ENCODE assay signal across 9 mouse cellular contexts in the genomic region with DNA sequence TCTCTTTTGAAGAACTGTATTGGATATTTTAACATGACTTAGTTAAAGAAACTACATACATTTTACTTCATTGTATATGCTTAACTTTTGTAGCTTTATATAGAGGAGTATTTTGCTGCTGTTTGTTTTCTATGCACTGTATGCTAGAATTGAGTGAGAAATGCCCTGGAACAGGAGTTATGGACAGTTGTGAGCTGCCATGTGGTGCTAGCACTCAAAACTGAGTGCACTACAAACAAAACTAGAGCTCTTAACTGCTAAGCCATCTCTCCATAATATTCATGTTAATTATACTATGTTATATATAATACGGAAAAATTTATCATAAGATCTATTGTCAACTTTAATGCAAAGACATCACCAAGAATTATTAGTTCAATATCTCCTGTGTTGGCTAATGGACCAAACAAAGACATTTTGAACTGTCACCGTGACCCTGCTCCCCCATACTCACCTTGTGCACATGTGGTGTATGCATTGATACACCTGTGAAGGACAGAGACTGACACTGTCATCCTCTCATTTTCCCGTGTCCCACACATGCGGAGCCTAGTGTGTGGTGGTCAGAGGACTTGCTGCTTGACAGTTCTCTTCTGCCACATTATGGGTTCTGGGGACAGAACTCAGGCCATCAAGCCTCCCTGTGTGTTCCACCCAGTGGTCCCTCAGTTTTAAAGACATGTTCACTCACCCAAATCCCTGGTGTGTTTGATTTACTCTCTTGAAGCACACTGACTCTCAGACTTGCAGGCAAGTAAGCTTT.
DNase-seq lines count a peak whose midpoint lies in the region; ATAC-seq lines count a peak whose summit lies in the region.
"Had no signal": no experiment of that assay in that cellular context is flagged by ENCODE, and none has a peak within 500 bp of the region (broad histone marks: within the 10 kb centered on the region; RNA-seq: fewer than 3 reads in every experiment).

No protein-coding gene starts in this region.

- no peak for DNase-seq in lung, adult 18-20 months
- DNase-seq in limb, embryonic 11.5 days (ENCODE audit: low spot score), result peak; percentile 42
- peak; percentile 18 for DNase-seq in splenic B cell, adult 2 months (ENCODE audit: low read depth, low spot score)
- DNase-seq in frontal cortex, postnatal 25 days (ENCODE audit: low spot score in 2 of 2), result no peak
- no peak for DNase-seq in lung, postnatal 4 days
- DNase-seq: right cerebral cortex, postnatal 4 days had no signal

- H3K9me3 ChIP-seq in forebrain, embryonic 12.5 days, result no peaks in the 10 kb centered on the region
- H3K9me3 ChIP-seq in forebrain, embryonic 16.5 days (ENCODE audit: control insufficient read depth, low read length), result no peaks in the 10 kb centered on the region
- H3K9me3 ChIP-seq in lung, embryonic 16.5 days (ENCODE audit: control insufficient read depth, low read length), result no peaks in the 10 kb centered on the region
- no peaks in the 10 kb centered on the region for H3K9me3 ChIP-seq in limb, embryonic 11.5 days (ENCODE audit: control insufficient read depth, low read length)

- no peak overlapping the region for H3K4me3 ChIP-seq in forebrain, embryonic 12.5 days (replicated peaks)
- no peak overlapping the region for H3K4me3 ChIP-seq in forebrain, embryonic 16.5 days (replicated peaks; ENCODE audit: low read length)
- no peak overlapping the region for H3K4me3 ChIP-seq in lung, embryonic 16.5 days (ENCODE audit: low read length)
- no peak overlapping the region for H3K4me3 ChIP-seq in limb, embryonic 11.5 days (ENCODE audit: low read depth, low read length)

- no peak overlapping the region for H3K27ac ChIP-seq in forebrain, embryonic 12.5 days
- no peak overlapping the region for H3K27ac ChIP-seq in forebrain, embryonic 16.5 days (ENCODE audit: low read length)
- H3K27ac ChIP-seq in lung, embryonic 16.5 days (ENCODE audit: low read length), result no peak overlapping the region
- no peak overlapping the region for H3K27ac ChIP-seq in limb, embryonic 11.5 days (replicated peaks; ENCODE audit: low read depth, low read length)

- no peaks in the 10 kb centered on the region for H3K4me1 ChIP-seq in forebrain, embryonic 12.5 days
- H3K4me1 ChIP-seq in forebrain, embryonic 16.5 days (replicated peaks; ENCODE audit: control insufficient read depth, insufficient read depth, low read length), result no peaks in the 10 kb centered on the region
- no peaks in the 10 kb centered on the region for H3K4me1 ChIP-seq in lung, embryonic 16.5 days (replicated peaks; ENCODE audit: control insufficient read depth, insufficient read depth, low read length)
- H3K4me1 ChIP-seq in limb, embryonic 11.5 days (ENCODE audit: control insufficient read depth, insufficient read depth, low read length), result no peaks in the 10 kb centered on the region

- H3K9ac ChIP-seq in forebrain, embryonic 12.5 days, result no peak overlapping the region
- no peak overlapping the region for H3K9ac ChIP-seq in forebrain, embryonic 16.5 days (replicated peaks; ENCODE audit: low read depth, low read length)
- no peak overlapping the region for H3K9ac ChIP-seq in lung, embryonic 16.5 days (ENCODE audit: low read length)
- no peak overlapping the region for H3K9ac ChIP-seq in limb, embryonic 11.5 days (ENCODE audit: low read length)

- H3K4me2 ChIP-seq in forebrain, embryonic 12.5 days, result no peak overlapping the region
- H3K4me2 ChIP-seq in forebrain, embryonic 16.5 days (ENCODE audit: low read length), result no peak overlapping the region
- H3K4me2 ChIP-seq in lung, embryonic 16.5 days (ENCODE audit: low read depth, low read length), result no peak overlapping the region
- H3K4me2 ChIP-seq in limb, embryonic 11.5 days (ENCODE audit: low read depth, severe bottlenecking), result no peak overlapping the region

- WGBS in forebrain, embryonic 12.5 days, result 92% methylated on average over 4 of the region's 4 CpGs
- WGBS in forebrain, embryonic 16.5 days, result 95% methylated on average over 4 of the region's 4 CpGs
- 85% methylated on average over 4 of the region's 4 CpGs for whole genome bisulfite sequencing in lung, embryonic 16.5 days
- WGBS in limb, embryonic 11.5 days, result 87% methylated on average over 4 of the region's 4 CpGs

- H3K36me3 ChIP-seq in forebrain, embryonic 12.5 days (replicated peaks), result no peaks in the 10 kb centered on the region
- no peaks in the 10 kb centered on the region for H3K36me3 ChIP-seq in forebrain, embryonic 16.5 days (ENCODE audit: control insufficient read depth, insufficient read depth)
- H3K36me3 ChIP-seq in lung, embryonic 16.5 days (ENCODE audit: control insufficient read depth, insufficient read depth, low read length), result no peaks in the 10 kb centered on the region
- H3K36me3 ChIP-seq in limb, embryonic 11.5 days (ENCODE audit: control insufficient read depth, insufficient read depth, low read length), result no peaks in the 10 kb centered on the region
- H3K36me3 ChIP-seq in splenic B cell, adult 2 months (ENCODE audit: control insufficient read depth, insufficient read depth, low read length, poor library complexity, severe bottlenecking), result no peaks in the 10 kb centered on the region

- H3K27me3 ChIP-seq in forebrain, embryonic 12.5 days, result no peaks in the 10 kb centered on the region
- no peaks in the 10 kb centered on the region for H3K27me3 ChIP-seq in forebrain, embryonic 16.5 days (replicated peaks; ENCODE audit: control insufficient read depth, insufficient read depth, low read length)
- H3K27me3 ChIP-seq in lung, embryonic 16.5 days (ENCODE audit: control insufficient read depth, insufficient read depth, low read depth, low read length), result no peaks in the 10 kb centered on the region
- H3K27me3 ChIP-seq in limb, embryonic 11.5 days (ENCODE audit: control insufficient read depth, insufficient read depth, low read length), result no peaks in the 10 kb centered on the region
- H3K27me3 ChIP-seq in splenic B cell, adult 2 months (ENCODE audit: control insufficient read depth, insufficient read depth, low read length, poor library complexity, severe bottlenecking), result peaks cover 3% of the 10 kb centered on the region; the same call in 1 of the 2 replicates

- ATAC-seq in forebrain, embryonic 12.5 days (ENCODE audit: low FRiP score), result peak; percentile 39; the same call in 1 of the 2 replicates
- no peak for ATAC-seq in forebrain, embryonic 16.5 days
- 0 out of 2 replicates have a peak, but pooled peaks have one; percentile 38 for ATAC-seq in lung, embryonic 16.5 days (ENCODE audit: low read depth)
- peak; percentile 77 for ATAC-seq in limb, embryonic 11.5 days (ENCODE audit: insufficient number of reproducible peaks, low FRiP score, low TSS enrichment, low read depth)

Comparison
In these comparisons a context has a peak if more than half of its experiments do, and no peak if none do; other contexts are left out.
1. DNase-seq: peak in limb, embryonic 11.5 days (single experiment) and splenic B cell, adult 2 months (single experiment); none in lung, adult 18-20 months (0 of 2), frontal cortex, postnatal 25 days (0 of 2) and lung, postnatal 4 days (0 of 2).